Mouse (Mus musculus) c-Kit-positive CD71-positive TER-119-negative erythroid progenitor cells, embryonic 14.5 days (primary cell): Measurements from ENCODE around the gene Sh3d21.

Source experiments
- DNase-seq: peaks from one replicate; pipeline ENCODE4 v3.0.0-alpha.2; 2013; ENCODE audit warnings: low read depth

The Sh3d21 gene

GRCm38 (mm10) chr4:126146974-126147532 is 16.2 kb downstream of the Sh3d21 start:
- no peak for DNase-seq

- DNase-seq, result no peak
Measured at GRCm38 (mm10) chr4:126145396-126145795, 17.9 kb downstream of the Sh3d21 start.

GRCm38 (mm10) chr4:126141021-126141420 is 22.3 kb downstream of the Sh3d21 start:
- DNase-seq, result no peak

GRCm38 (mm10) chr4:126137773-126138172 is 25.5 kb downstream of the Sh3d21 start:
- no peak for DNase-seq

- no peak for DNase-seq
Measured at GRCm38 (mm10) chr4:126134639-126135038, 28.7 kb downstream of the Sh3d21 start.

- no peak for DNase-seq
Measured at GRCm38 (mm10) chr4:126134236-126134635, 29.1 kb downstream of the Sh3d21 start.

GRCm38 (mm10) chr4:126132636-126133264 is 30.5 kb downstream of the Sh3d21 start:
- no peak for DNase-seq

GRCm38 (mm10) chr4:126131290-126132121 is 31.8 kb downstream of the Sh3d21 start:
- no peak for DNase-seq

- no peak for DNase-seq
Measured at GRCm38 (mm10) chr4:126130502-126130901, 32.8 kb downstream of the Sh3d21 start.

GRCm38 (mm10) chr4:126123309-126124040 is 39.8 kb downstream of the Sh3d21 start:
- no peak for DNase-seq

- DNase-seq, result no peak
Measured at GRCm38 (mm10) chr4:126120506-126120905, 42.8 kb downstream of the Sh3d21 start.

- DNase-seq, result no peak
Measured at GRCm38 (mm10) chr4:126120052-126120451, 43.2 kb downstream of the Sh3d21 start.

GRCm38 (mm10) chr4:126119051-126119450 is 44.2 kb downstream of the Sh3d21 start:
- no peak for DNase-seq

- no peak for DNase-seq
Measured at GRCm38 (mm10) chr4:126118651-126119050, 44.6 kb downstream of the Sh3d21 start.

GRCm38 (mm10) chr4:126117116-126117515 is 46.2 kb downstream of the Sh3d21 start:
- DNase-seq, result no peak

- no peak for DNase-seq
Measured at GRCm38 (mm10) chr4:126115871-126116521, 47.3 kb downstream of the Sh3d21 start.

GRCm38 (mm10) chr4:126115411-126115810 is 47.9 kb downstream of the Sh3d21 start:
- DNase-seq, result no peak

- DNase-seq, result no peak
Measured at GRCm38 (mm10) chr4:126113943-126114342, 49.3 kb downstream of the Sh3d21 start.

- DNase-seq, result no peak
Measured at GRCm38 (mm10) chr4:126113243-126113642, 50.0 kb downstream of the Sh3d21 start.

- no peak for DNase-seq
Measured at GRCm38 (mm10) chr4:126111153-126111549, 52.1 kb downstream of the Sh3d21 start.

- no peak for DNase-seq
Measured at GRCm38 (mm10) chr4:126110374-126111152, 52.7 kb downstream of the Sh3d21 start.
